Mouse (Mus musculus): Measurements from ENCODE around the gene Stk17b. TPM values are rescaled to one million over a fixed set of nuclear protein-coding genes. Genes with fewer than 3 reads are reported as not detected.

Stk17b gene
- total and polyA plus RNA-seq, 3 experiments, result 6.4 to 8.0 TPM; not detected in 1

DNA sequence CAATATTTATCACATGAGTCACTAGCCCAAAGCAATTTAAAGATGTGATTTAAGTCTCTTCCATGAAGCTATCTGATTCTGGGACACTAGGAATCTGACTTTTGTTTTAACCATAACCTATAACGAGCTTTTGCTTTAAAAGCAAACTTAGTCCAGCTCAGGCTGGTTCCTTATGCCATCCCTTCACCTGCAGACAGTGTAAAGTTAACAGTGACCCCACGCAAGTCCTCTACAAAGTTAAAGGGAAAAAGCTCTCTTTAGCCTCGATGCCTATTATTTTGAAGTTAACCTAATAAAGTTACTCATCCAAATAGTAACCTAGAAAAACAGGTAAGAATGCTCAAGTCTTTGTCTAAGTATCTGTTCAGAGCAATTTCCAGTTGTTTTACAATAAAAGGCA lies 10.5 kb downstream of the Stk17b start:
- H3K36me3 ChIP-seq (ENCODE audit: control insufficient read depth in 1 of 2, insufficient read depth in 2 of 2, low read length in 2 of 2), result peaks cover 6 to 36% of the 10 kb centered on the region in 2 experiments; a peak in 2 of 4 replicates
- peaks cover 2% of the 10 kb centered on the region; the same call in 1 of the 2 replicates for H3K79me2 ChIP-seq (ENCODE audit: control insufficient read depth, insufficient read depth, low read length, poor library complexity)
- H3K27ac ChIP-seq (ENCODE audit: control insufficient read depth, low read depth, low read length), result peak overlapping the region; percentile 49; the same call in 1 of the 2 replicates
- no peaks in the 10 kb centered on the region for H3K27me3 ChIP-seq (ENCODE audit: control insufficient read depth in 1 of 2, insufficient read depth in 2 of 2, low read length in 2 of 2)
- TF ChIP-seq MEF2A (IDR thresholded peaks at IDR 0.05; ENCODE audit: extremely low read depth, insufficient replicate concordance, low read depth, low read length, poor library complexity, severe bottlenecking), result no peak
- TF ChIP-seq MYC (IDR thresholded peaks at IDR 0.05; ENCODE audit: low read depth, low read length), result no peak
- TF ChIP-seq BHLHE40 (IDR thresholded peaks at IDR 0.05; ENCODE audit: borderline replicate concordance, low read depth, low read length), result no peak
- TF ChIP-seq E2F4 (IDR thresholded peaks at IDR 0.05; ENCODE audit: borderline replicate concordance, low read depth, low read length), result no peak
- no peak for TF ChIP-seq USF2 (IDR thresholded peaks at IDR 0.05; ENCODE audit: borderline replicate concordance in 1 of 2, insufficient read depth in 1 of 2, low read depth in 1 of 2, low read length in 2 of 2)
- H3K4me3 ChIP-seq (ENCODE audit: control insufficient read depth in 1 of 2, insufficient read depth in 1 of 2, low read depth in 2 of 2, low read length in 2 of 2), result no peak overlapping the region; a peak in 1 of 4 replicates
- peaks cover 13 to 19% of the 10 kb centered on the region in 2 experiments for H3K4me1 ChIP-seq (ENCODE audit: control insufficient read depth in 1 of 2, insufficient read depth in 2 of 2, low read length in 2 of 2)
- H3K9ac ChIP-seq (ENCODE audit: control insufficient read depth, low read depth, low read length, poor library complexity, severe bottlenecking), result no peak overlapping the region
- DNase-seq (ENCODE audit: low read depth, low spot score), result no peak
- no peaks in the 10 kb centered on the region for H3K9me3 ChIP-seq (replicated peaks; ENCODE audit: insufficient read depth, low read length)

DNA sequence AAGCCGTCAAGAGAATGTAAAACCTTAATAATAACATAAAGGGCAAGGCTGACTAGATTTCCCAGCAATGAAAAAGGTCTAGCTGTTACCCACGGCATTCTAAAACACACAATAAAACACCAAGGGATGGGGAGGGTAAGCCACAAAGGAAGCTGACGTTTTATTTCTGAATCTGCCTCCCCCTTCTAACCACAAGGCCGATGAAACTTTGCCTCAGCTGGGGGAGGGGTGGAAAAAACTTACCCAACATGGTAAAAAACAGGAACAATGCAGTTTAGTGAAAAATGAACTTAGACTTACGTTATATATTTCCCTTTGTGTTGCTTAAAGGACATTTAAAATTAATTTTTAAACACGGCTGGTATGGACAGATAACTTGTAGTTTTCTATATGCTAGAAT lies 11.0 kb downstream of the Stk17b start:
- peaks cover 13 to 19% of the 10 kb centered on the region in 2 experiments for H3K4me1 ChIP-seq (ENCODE audit: control insufficient read depth in 1 of 2, insufficient read depth in 2 of 2, low read length in 2 of 2)
- peaks cover 6 to 34% of the 10 kb centered on the region in 2 experiments; a peak in 2 of 4 replicates for H3K36me3 ChIP-seq (ENCODE audit: control insufficient read depth in 1 of 2, insufficient read depth in 2 of 2, low read length in 2 of 2)
- no peaks in the 10 kb centered on the region for H3K27me3 ChIP-seq (ENCODE audit: control insufficient read depth in 1 of 2, insufficient read depth in 2 of 2, low read length in 2 of 2)
- peaks cover 2% of the 10 kb centered on the region; the same call in 1 of the 2 replicates for H3K79me2 ChIP-seq (ENCODE audit: control insufficient read depth, insufficient read depth, low read length, poor library complexity)
- DNase-seq (ENCODE audit: low read depth, low spot score), result peak; percentile 93
- peak overlapping the region; percentile 33 to 52 for H3K4me3 ChIP-seq (ENCODE audit: control insufficient read depth in 1 of 2, insufficient read depth in 1 of 2, low read depth in 2 of 2, low read length in 2 of 2)
- no peaks in the 10 kb centered on the region for H3K9me3 ChIP-seq (replicated peaks; ENCODE audit: insufficient read depth, low read length)
- peak overlapping the region; percentile 62 for H3K27ac ChIP-seq (ENCODE audit: control insufficient read depth, low read depth, low read length)
- TF ChIP-seq GATA1 (IDR thresholded peaks at IDR 0.05; ENCODE audit: low read depth, low read length) (peak; percentile 27; the same call in 1 of the 2 replicates), MYC (IDR thresholded peaks at IDR 0.05; ENCODE audit: low read depth, low read length) (peak; percentile 61; the same call in 1 of the 2 replicates), TAL1 (IDR thresholded peaks at IDR 0.05; ENCODE audit: low read length) (no peak), EP300 (IDR thresholded peaks at IDR 0.05; ENCODE audit: low read depth in 1 of 2, low read length in 2 of 2) (peak; percentile 84 to 85), TBP (IDR thresholded peaks at IDR 0.05; ENCODE audit: low read depth, low read length) (no peak), ZKSCAN1 (IDR thresholded peaks at IDR 0.05; ENCODE audit: low read depth, low read length) (no peak), SIN3A (IDR thresholded peaks at IDR 0.05; ENCODE audit: low read length) (peak; percentile 80), HCFC1 (IDR thresholded peaks at IDR 0.05; ENCODE audit: low read depth, low read length) (no peak), USF1 (IDR thresholded peaks at IDR 0.05; ENCODE audit: low read depth, low read length) (no peak), USF2 (IDR thresholded peaks at IDR 0.05; ENCODE audit: borderline replicate concordance in 1 of 2, insufficient read depth in 1 of 2, low read depth in 1 of 2, low read length in 2 of 2) (no peak), UBTF (IDR thresholded peaks at IDR 0.05; ENCODE audit: borderline replicate concordance, insufficient read depth, low read depth, low read length) (no peak), BHLHE40 (IDR thresholded peaks at IDR 0.05; ENCODE audit: borderline replicate concordance, low read depth, low read length) (no peak; the same call in 1 of the 2 replicates), MEF2A (IDR thresholded peaks at IDR 0.05; ENCODE audit: extremely low read depth, insufficient replicate concordance, low read depth, low read length, poor library complexity, severe bottlenecking) (no peak), CHD1 (IDR thresholded peaks at IDR 0.05; ENCODE audit: low read depth, low read length) (no peak), CHD2 (IDR thresholded peaks at IDR 0.05; ENCODE audit: low read length) (peak; percentile 85), MAFK (IDR thresholded peaks at IDR 0.05; ENCODE audit: borderline replicate concordance, low read depth, low read length) (peak; percentile 43; the same call in 1 of the 2 replicates), GABPA (IDR thresholded peaks at IDR 0.05; ENCODE audit: low read depth, low read length) (no peak), TCF12 (IDR thresholded peaks at IDR 0.05; ENCODE audit: low read depth, low read length) (peak; percentile 61; the same call in 1 of the 2 replicates), NRF1 (IDR thresholded peaks at IDR 0.05; ENCODE audit: insufficient read depth, low read depth, low read length, poor library complexity, severe bottlenecking) (no peak), MXI1 (IDR thresholded peaks at IDR 0.05; ENCODE audit: low read depth, low read length) (0 out of 2 replicates have a peak, but pooled peaks have one; percentile 47), POLR2AphosphoS2 (IDR thresholded peaks at IDR 0.05; ENCODE audit: low read length) (no peak), POLR2A (IDR thresholded peaks at IDR 0.05; ENCODE audit: control insufficient read depth in 1 of 2, insufficient read depth in 1 of 2, low read depth in 1 of 2, low read length in 2 of 2, poor library complexity in 1 of 2) (no peak), ETS1 (IDR thresholded peaks at IDR 0.05; ENCODE audit: low read depth, low read length) (peak; percentile 85), MAZ (IDR thresholded peaks at IDR 0.05; ENCODE audit: low read depth, low read length) (0 out of 2 replicates have a peak, but pooled peaks have one; percentile 56), RCOR1 (IDR thresholded peaks at IDR 0.05; ENCODE audit: low read depth, low read length) (peak; percentile 81; the same call in 1 of the 2 replicates)
- peak overlapping the region; percentile 41 for H3K9ac ChIP-seq (ENCODE audit: control insufficient read depth, low read depth, low read length, poor library complexity, severe bottlenecking)
